Mouse (Mus musculus) MN1 (cell line): ENCODE data around the gene Krt26.

Experiments
- DNase-seq: peaks from one replicate; pipeline ENCODE4 v3.0.0-alpha.2; 2016; ENCODE audit warnings: low spot score

Gene Krt26

DNA sequence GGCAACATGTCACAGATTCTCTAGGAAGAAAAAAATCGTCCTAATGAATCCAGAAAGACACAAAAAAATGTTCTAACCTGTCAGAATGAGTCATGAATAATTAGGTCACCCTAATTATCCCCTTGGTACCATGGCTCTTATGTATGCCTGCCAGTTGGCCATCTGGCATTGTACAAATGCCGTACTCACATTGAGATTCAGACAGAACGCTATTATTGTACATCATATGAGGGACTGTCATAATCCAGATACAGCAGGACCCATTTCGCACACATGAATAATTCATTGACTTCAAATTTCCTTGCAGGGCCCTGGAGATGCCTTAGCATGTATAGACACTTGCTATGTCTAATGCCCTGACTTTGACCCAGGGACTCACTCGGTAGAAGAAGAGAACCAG, 53.8 kb downstream of the Krt26 start:
- DNase-seq, result no peak

DNA sequence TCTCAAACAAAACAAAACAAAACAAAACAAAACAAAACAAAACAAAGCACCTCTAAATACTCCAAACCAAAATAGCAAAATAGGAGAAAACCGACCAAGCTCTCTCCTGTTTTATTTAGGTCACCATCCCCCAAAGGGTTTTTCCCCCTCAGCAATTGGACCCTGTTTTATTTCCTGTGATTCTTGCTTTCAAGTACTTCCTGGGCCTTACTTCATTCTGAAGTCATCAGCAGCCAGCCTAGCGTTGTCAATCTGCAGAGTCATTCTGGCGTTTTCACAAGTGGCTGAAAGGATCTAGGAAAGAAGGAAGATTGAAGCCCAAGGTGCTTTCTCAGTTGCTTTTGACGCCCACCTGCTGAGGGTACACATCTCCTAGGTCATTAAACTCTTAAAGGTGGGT, 54.4 kb downstream of the Krt26 start:
- DNase-seq, result no peak

DNA sequence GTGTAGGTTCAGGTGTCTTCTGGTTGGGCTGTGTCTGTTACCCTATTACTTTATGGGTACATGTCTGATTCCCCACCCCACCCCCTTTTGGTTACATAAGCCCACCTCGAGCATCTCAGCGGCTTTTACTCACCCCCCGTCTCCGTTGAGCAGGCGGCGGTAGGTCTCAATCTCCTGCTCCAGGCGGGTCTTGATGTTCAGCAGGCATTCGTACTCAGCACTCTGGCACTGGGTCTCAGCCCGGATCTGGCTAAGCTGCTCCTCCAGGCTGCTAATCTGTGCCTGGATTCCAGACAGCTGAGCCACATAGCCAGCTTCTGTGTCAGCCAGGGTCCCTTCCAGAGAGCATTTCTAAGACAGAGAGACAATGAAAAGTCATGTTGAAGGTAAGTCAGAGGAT, 56.6 kb downstream of the Krt26 start:
- no peak for DNase-seq

DNA sequence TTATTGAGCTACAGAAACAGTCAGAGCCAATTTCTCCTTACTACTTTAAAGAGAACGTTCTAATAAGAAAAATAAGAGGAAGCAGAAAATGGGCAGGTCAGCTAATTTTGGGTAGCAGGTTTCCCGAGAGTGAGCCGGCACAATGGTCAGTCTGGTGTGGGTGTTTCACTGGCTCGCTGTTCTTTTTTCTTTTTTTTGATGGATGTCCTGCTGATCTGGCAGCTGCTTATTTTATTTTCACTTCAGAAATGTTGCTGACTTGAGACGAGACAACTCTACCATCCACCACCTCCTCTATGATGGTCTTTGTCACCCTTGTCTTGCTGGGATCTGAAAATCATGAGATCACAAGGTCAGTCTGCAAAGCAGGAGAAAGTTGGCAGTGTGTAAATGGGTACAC, 57.8 kb downstream of the Krt26 start:
- no peak for DNase-seq
